Mouse (Mus musculus): Measurements from ENCODE around the gene Gtf2h3.

DNA sequence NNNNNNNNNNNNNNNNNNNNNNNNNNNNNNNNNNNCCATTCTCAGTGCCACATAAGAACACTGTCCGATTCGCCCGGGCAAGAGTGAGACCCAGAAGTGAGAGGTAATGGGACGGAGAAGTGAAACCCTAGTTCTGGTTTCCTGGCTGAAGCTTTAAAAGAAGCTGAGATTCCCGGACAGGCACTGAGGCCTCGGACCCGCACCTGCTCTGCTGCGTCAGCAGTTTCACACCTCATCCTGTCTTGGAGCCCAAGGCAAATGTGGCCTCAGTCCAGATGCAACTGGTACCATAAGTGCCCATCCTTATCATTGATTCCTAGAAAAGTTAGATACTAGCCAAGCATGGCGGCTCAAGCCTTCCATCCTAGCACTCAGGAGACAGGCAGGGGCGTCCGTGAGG is 52.7 kb downstream of the Gtf2h3 start:
- TF ChIP-seq CTCF (IDR thresholded peaks at IDR 0.05; ENCODE audit: low read depth, low read length): no peak
- TF ChIP-seq POLR2A (IDR thresholded peaks at IDR 0.05; ENCODE audit: insufficient read depth, low read length): no peak
- TF ChIP-seq EP300 (IDR thresholded peaks at IDR 0.05; ENCODE audit: insufficient read depth, low read depth, low read length): no peak

Data from ES-Bruce4 (cell line).